Mouse (Mus musculus): Measurements from ENCODE around the gene Col7a1. TPM values are rescaled to one million over a fixed set of nuclear protein-coding genes. Genes with fewer than 3 reads are reported as not detected.

The Col7a1 gene
- total RNA-seq, 2 experiments from 2014 or later, result 0.31 to 0.81 TPM

GRCm38 (mm10) chr9:108982498-108982897 lies 29.1 kb downstream of the Col7a1 start:
- intact Hi-C loops (cut with DNase I), result no loop called here
- DNase-seq, result no peak

- intact Hi-C loops (cut with DNase I), result no loop called here
These were observed 29.8 kb downstream of the Col7a1 start for GRCm38 (mm10) chr9:108983209-108983608.

GRCm38 (mm10) chr9:108985710-108986109 lies 32.3 kb downstream of the Col7a1 start, which contains the start of gene Ucn2:
Ucn2 (plus strand) TSS chr9:108986010.
- intact Hi-C loops (cut with DNase I), result no loop called here
- no peak for DNase-seq

More at GRCm38 (mm10) chr9:108983209-108983608, 29.8 kb downstream of the Col7a1 start:
- no peak for DNase-seq

- DNase-seq, result peak; percentile 38 to 48
- intact Hi-C loops (cut with DNase I), result loop anchor here (2.0 kb wide), 1 partner anchor 49 kb away; no protein-coding TSS in a partner anchor
These were observed 34.4 kb downstream of the Col7a1 start for GRCm38 (mm10) chr9:108987704-108988350.

GRCm38 (mm10) chr9:108989802-108990461 lies 36.5 kb downstream of the Col7a1 start:
- intact Hi-C loops (cut with DNase I), result loop anchor here (2.0 kb wide), 1 partner anchor 51 kb away; no protein-coding TSS in a partner anchor
- DNase-seq, result peak; percentile 16 to 28

- intact Hi-C loops (cut with DNase I), result no loop called here
- no peak for DNase-seq
These were observed 37.1 kb downstream of the Col7a1 start for GRCm38 (mm10) chr9:108990462-108990820.

- intact Hi-C loops (cut with DNase I), result no loop called here
- DNase-seq, result peak; percentile 90 to 91
These were observed 38.2 kb downstream of the Col7a1 start, which contains the start of gene Pfkfb4 for GRCm38 (mm10) chr9:108991428-108992084. Pfkfb4 (plus strand) TSS chr9:108991778.

GRCm38 (mm10) chr9:108992085-108992469 lies 38.7 kb downstream of the Col7a1 start:
- no peak for DNase-seq
- intact Hi-C loops (cut with DNase I), result no loop called here

- no peak for DNase-seq
- intact Hi-C loops (cut with DNase I), result no loop called here
These were observed 39.4 kb downstream of the Col7a1 start for GRCm38 (mm10) chr9:108992620-108993361.

- intact Hi-C loops (cut with DNase I), result no loop called here
- no peak for DNase-seq
These were observed 43.0 kb downstream of the Col7a1 start for GRCm38 (mm10) chr9:108996411-108996810.

- intact Hi-C loops (cut with DNase I), result loop anchor here (1.0 kb wide), 1 partner anchor 124 kb away; no protein-coding TSS in a partner anchor
These were observed 45.1 kb downstream of the Col7a1 start for GRCm38 (mm10) chr9:108998287-108999166.

GRCm38 (mm10) chr9:108999167-108999526 lies 45.8 kb downstream of the Col7a1 start:
- DNase-seq, result no peak
- intact Hi-C loops (cut with DNase I), result loop anchor here (1.0 kb wide), 1 partner anchor 123 kb away; no protein-coding TSS in a partner anchor

More at GRCm38 (mm10) chr9:108998287-108999166, 45.1 kb downstream of the Col7a1 start:
- peak in 1 of 2 experiments; percentile 19 for DNase-seq

- peak; percentile 66 to 72 for DNase-seq
- intact Hi-C loops (cut with DNase I), result loop anchor here (5.0 to 10.0 kb wide), 2 partner anchors 607 to 834 kb away; partner anchors contain the start of gene Nme6
These were observed 47.3 kb downstream of the Col7a1 start for GRCm38 (mm10) chr9:109000726-109001125.

GRCm38 (mm10) chr9:109003201-109003600 lies 49.8 kb downstream of the Col7a1 start:
- DNase-seq, result peak; percentile 56 to 72
- intact Hi-C loops (cut with DNase I), result loop anchor here (2.0 to 10.0 kb wide), 3 partner anchors 36 to 832 kb away; partner anchors contain the start of genes Nme6 and Shisa5

- intact Hi-C loops (cut with DNase I), result loop anchor here (10.0 kb wide), 1 partner anchor 828 kb away; the partner anchor contains the start of gene Nme6
- DNase-seq, result no peak
These were observed 53.8 kb downstream of the Col7a1 start for GRCm38 (mm10) chr9:109007025-109007780.

GRCm38 (mm10) chr9:109008081-109008480 lies 54.7 kb downstream of the Col7a1 start:
- intact Hi-C loops (cut with DNase I), result loop anchor here (10.0 kb wide), 1 partner anchor 827 kb away; the partner anchor contains the start of gene Nme6
- no peak for DNase-seq

- intact Hi-C loops (cut with DNase I), result loop anchor here (10.0 kb wide), 1 partner anchor 826 kb away; the partner anchor contains the start of gene Nme6
These were observed 55.7 kb downstream of the Col7a1 start for GRCm38 (mm10) chr9:109008994-109009635.

More at GRCm38 (mm10) chr9:109008994-109009635, 55.7 kb downstream of the Col7a1 start:
- no peak for DNase-seq

Measured in heart, postnatal 36 days (tissue).